Mouse (Mus musculus) cerebellum, adult 9-11 months (tissue): ENCODE results near the gene Arxes1.

Source experiments
- DNase-seq: peaks from one replicate; pipeline ENCODE4 v3.0.0; 2022

The Arxes1 gene

GRCm38 (mm10) chrX:136032799-136033763 lies at the start of gene Arxes1:
Gene Arxes1 (plus strand): TSS chrX:136033367.
- peak; percentile 52 for DNase-seq

DNA sequence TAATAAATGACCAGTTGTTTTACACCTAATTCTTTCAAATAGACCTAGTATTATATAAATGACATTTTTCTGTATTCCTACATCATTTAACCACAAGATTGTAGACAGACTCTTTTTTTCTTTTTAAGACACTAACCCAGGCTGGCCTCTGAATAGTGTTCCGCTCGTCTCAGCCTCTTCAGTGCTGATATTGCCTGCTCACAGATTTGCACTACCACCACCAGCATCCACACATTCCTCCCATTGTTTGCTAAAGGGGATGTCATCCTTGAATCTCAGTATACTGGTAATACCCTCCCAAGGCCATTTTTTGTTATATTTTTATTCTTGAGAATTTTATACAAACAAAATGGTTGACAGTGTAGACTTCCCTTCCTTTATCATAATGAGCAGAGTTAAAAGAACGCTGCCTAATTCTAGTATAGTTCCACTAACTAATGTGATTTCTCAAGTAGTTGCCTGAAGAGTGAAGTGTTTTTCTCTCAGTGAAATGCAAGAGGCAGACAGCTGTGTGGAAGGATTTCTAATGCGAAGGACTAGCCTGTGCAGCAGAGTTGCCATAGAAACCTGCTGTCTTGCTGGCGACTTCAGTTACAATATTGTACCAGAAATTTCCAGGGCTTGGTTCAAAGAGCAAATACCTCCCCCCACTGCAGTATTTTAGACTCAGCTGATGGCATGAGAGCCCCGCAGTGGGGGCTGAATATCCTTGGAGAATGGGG lies 48.5 kb upstream of the Arxes1 start:
- no peak for DNase-seq

DNA sequence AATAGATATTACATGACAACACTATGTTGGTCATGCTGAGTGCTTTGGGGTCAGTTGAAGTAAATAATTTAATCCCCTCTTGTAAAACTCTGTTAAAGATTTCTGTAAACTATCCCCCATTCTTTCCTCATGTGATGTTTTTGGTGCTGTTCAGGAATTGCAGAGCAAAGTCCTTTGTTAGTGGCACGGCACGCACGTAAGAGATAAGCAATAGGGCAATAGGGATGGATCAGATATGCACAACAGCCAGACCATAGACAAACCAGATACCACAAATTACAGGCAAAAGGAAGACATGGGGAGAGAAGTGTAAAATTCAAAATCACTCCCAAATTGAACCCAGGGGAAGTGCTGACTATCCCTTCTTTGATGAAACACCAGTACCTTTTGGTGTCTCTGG lies 46.9 kb upstream of the Arxes1 start:
- no peak for DNase-seq

GRCm38 (mm10) chrX:135990661-135991060 lies 42.5 kb upstream of the Arxes1 start:
- DNase-seq, result no peak

DNA sequence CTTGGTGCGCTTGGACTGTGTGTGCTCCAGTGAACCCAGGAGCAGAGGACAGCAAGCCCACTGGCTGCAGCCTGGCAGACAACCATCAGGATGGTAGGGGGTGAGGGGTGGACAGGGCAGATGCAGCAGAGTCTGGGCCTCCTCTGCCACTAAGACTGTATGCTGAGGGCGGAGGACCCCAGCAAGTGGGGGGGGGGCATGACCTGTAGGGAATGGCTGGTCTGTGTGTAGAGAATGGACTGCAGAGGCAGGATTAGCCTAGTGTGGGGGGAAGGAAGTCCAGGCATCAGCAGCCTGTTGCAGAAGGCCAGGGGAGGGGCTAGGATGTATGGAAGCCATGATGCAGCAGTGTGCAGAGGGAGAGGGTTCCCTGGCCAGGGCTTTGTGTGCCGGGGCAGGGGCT lies 40.0 kb upstream of the Arxes1 start:
- peak; percentile 39 for DNase-seq

DNA sequence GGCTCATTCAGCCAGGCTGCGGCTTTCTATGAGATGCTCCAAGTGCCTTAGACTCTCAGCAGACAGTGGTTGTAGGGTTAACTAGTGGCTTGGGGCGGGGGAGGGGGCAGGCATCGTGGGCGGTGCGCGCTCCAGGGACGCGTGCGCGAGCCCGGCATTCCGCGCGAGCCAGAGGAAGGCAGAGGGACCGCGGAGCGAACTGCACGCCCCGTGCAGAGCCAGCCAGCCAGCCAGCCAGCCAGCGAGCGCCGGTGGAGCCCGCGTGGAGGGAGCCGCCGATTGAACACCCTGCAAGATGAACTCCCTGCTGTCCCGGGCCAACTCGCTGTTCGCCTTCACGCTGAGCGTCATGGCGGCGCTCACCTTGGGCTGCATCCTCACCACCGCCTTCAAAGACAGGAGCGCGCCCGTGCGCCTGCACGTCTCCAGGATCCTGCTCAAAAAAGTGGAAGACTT lies 39.5 kb upstream of the Arxes1 start, which contains the start of gene Arxes2:
Arxes2 (plus strand) TSS at position 161 of the 456 bp plus-strand sequence.
- DNase-seq, result peak; percentile 52

DNA sequence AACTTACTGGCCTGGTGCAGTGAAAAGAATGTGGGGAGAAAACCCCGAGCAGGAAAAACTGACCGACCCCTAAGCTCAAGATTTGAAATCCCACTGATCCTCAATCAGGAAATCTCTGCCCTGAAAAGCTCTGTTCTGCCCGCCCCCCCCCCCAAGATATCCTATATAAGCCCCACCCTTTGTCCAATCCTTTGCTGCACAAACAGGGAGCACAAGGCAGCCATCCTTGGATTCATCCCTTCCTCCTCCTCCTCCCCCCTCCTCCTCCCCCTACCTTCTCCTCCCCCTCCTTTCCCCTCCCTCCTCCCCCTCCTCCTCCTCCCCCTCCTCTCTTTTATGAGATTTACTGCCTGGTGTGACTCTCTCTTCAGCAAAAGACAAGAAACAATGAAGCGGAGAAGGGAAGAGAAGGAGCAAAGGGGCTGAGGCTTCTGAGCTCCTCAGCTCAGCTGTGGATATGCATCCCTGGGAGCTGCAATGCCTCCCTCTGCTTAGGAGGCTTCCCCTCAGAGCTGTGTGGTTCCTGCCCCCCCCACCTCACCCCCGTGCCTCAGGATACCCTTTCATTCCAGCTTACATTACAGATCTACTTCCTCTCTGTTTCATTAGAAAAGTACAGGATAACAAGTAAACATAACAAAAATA lies 25.8 kb upstream of the Arxes1 start:
- no peak for DNase-seq

- no peak for DNase-seq
Observed at GRCm38 (mm10) chrX:136014392-136014791, 18.8 kb upstream of the Arxes1 start.

DNA sequence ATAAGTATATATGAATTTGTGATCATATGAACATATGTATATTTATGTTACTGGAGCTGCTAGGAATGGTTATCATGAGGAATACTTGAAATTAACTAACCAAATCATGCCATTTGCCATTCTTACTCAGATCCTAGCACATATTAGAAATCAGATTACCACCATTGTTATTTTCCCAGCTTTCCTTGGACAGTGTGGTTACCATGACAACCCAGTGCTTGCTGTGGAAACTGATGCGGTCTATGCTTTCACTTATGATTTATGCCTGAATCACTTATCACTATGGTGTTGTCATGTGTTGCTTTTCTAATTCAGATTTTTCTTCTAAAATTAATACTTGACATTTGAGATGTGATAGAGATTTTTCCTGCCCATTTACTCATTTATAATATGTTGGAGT lies 2.8 kb upstream of the Arxes1 start:
- no peak for DNase-seq

- no peak for DNase-seq
Observed at GRCm38 (mm10) chrX:136043726-136044125, 10.6 kb downstream of the Arxes1 start.

- peak; percentile 51 for DNase-seq
Observed at GRCm38 (mm10) chrX:136047528-136047927, 14.4 kb downstream of the Arxes1 start.

- no peak for DNase-seq
Observed at GRCm38 (mm10) chrX:136051219-136051618, 18.1 kb downstream of the Arxes1 start.

DNA sequence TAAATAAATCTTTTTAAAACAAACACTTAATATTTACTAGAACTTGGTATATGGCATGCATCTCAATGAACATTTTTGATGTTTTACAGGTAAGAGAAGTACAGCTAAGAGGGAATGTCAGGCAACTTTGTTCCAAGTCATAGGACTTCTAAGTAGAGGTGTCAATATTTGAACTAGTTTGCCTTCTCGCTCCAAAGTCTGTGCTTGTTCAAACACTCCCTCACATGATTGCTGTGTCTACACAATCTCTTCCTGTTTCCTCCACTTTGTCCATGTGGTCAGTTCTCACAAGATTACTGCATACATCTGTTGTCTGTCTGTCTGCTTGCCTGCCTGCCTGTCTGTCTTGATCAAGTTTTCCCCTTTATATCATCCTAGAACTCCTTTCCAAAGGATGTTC lies 27.5 kb downstream of the Arxes1 start:
- DNase-seq, result no peak

DNA sequence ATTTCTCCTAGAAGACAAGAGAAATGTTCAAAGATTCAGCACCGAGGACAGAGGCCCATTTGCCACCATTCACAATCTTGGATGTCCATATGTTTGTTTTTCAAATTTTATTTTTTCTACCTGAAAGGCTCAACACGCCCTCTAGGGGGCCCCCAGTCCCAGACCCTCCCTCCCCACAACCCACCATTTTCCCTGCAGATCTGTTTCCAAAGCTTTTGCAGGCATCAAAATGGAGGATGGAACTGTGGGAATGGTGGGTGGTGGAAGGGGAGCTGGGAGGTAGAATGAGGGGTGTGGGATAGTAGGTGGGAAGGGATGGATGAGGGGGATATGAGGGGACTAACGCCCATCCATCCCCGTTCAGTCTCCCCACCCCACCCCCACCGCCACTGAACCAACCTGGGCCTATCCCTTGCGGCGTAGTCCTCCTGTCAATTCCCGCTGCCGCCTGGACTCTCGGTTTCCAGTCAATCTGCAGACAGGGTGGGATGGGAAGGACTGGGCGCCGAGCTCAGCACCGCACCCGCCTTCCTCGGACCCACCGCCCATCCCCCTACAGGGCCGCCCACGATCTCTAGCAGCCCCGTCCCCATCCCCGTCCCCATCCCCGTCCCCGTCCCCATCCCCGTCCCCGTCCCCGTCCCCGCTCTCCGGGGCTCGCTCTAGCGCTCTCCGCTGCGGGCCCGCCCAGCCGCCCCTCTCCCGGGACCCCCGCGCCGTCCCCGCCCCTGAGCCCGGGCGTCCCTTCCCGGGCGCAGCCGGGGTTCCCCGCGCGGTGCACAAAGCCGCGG lies 34.2 kb downstream of the Arxes1 start:
- peak; percentile 49 for DNase-seq

DNA sequence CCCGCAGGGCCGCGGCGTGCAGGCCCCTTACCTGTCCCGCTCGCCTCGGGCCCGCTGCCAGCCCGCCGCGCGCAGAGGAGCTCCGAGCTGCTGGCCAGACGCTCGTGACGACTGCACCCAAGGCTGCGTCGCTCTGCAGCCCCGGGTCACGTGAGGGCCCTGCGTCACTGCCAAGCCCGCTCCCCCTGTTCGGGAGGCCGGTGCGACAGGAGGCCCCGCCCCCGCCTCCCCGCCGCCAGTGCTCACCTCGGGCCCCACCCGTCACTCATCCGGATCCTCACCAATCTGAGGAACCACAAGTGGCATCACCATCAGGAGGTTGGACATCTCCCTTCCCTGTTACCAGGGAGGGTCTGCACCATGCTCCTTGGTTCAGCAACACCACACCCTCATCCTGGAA lies 34.9 kb downstream of the Arxes1 start, which contains the start of gene Bex2:
Bex2 (minus strand) TSS at position 217 of the 400 bp plus-strand sequence.
- DNase-seq, result peak; percentile 84
